Mouse (Mus musculus) ES-E14 (cell line): Measurements from ENCODE around the gene Gm4969. TPM values are rescaled to one million over a fixed set of nuclear protein-coding genes. Genes with fewer than 3 reads are reported as not detected.

Experiments
- DNase-seq: peaks from one replicate; pipeline ENCODE4 v3.0.0-alpha.2; 2013; ENCODE audit warnings: low read depth, low spot score
- H3K27ac ChIP-seq: 2 replicates; pipeline ENCODE4 v1.5.1; 2012; ENCODE audit warnings: low read depth, mild to moderate bottlenecking, low read length, moderate library complexity, mixed read lengths; ENCODE audit not compliant: poor library complexity, insufficient read depth, severe bottlenecking
- H3K36me3 ChIP-seq: 2 replicates; pipeline ENCODE4 v1.6.1; 2012; ENCODE audit warnings: mild to moderate bottlenecking, low read length, moderate library complexity, mixed read lengths; ENCODE audit not compliant: control insufficient read depth, poor library complexity, insufficient read depth, severe bottlenecking
- H3K4me1 ChIP-seq, 2 experiments: fragments of 150-350 bp in 1 of 2; sonication (generic) in 1 of 2; 2 replicates each; pipeline ENCODE4 v1.6.1; 2012; ENCODE audit warnings: low read length in 2 of 2, mild to moderate bottlenecking in 1 of 2, mixed read lengths in 1 of 2; ENCODE audit not compliant: control insufficient read depth in 2 of 2, insufficient read depth in 2 of 2, poor library complexity in 1 of 2
- H3K4me3 ChIP-seq, 2 experiments: fragments of 150-350 bp in 1 of 2; sonication (generic) in 1 of 2; 2 replicates each; pipeline ENCODE4 v1.5.1; 2012; ENCODE audit warnings: low read length in 2 of 2, low read depth in 1 of 2, mild to moderate bottlenecking in 1 of 2, mixed read lengths in 1 of 2; ENCODE audit not compliant: insufficient read depth in 1 of 2, poor library complexity in 1 of 2, severe bottlenecking in 1 of 2
- H3K9ac ChIP-seq: 2 replicates; pipeline ENCODE4 v1.6.1; 2012; ENCODE audit warnings: low read depth, mild to moderate bottlenecking, low read length, mixed read lengths; ENCODE audit not compliant: poor library complexity, insufficient read depth, severe bottlenecking
- H3K9me3 ChIP-seq: fragments of 150-350 bp; sonication (generic); 2 replicates; pipeline ENCODE4 v1.6.1; 2012; ENCODE audit warnings: low read depth, mild to moderate bottlenecking, low read length; ENCODE audit not compliant: control insufficient read depth, insufficient read depth
- CHD2 ChIP-seq: IDR thresholded peaks from 2 replicates; pipeline ENCODE4 v1.6.1; 2014; ENCODE audit warnings: mild to moderate bottlenecking, low read depth, low read length, inconsistent platforms
- HCFC1 ChIP-seq: IDR thresholded peaks from 2 replicates; pipeline ENCODE4 v1.6.1; 2012; ENCODE audit warnings: low read length, inconsistent platforms, borderline replicate concordance; ENCODE audit not compliant: insufficient read depth
- MAFK ChIP-seq: IDR thresholded peaks from 2 replicates; pipeline ENCODE4 v1.6.1; 2014; ENCODE audit warnings: mild to moderate bottlenecking, low read depth, low read length, inconsistent platforms; ENCODE audit not compliant: insufficient read depth
- ZC3H11A ChIP-seq: IDR thresholded peaks from 2 replicates; pipeline ENCODE4 v1.6.1; 2012; ENCODE audit warnings: low read depth, mild to moderate bottlenecking, inconsistent platforms, low read length, borderline replicate concordance
- ZNF384 ChIP-seq: IDR thresholded peaks from 2 replicates; pipeline ENCODE4 v1.6.1; 2012; ENCODE audit warnings: low read depth, low read length, inconsistent platforms
- in situ Hi-C, 2 experiments: fragments of 600-800 bp; cut with MboI; formaldehyde crosslinking; loops; one replicate each; pipeline ENCODE4 v1.15.1; 2025; ENCODE audit warnings: low sequenced_read_pairs in 2 of 2, inconsistent platforms in 1 of 2; ENCODE audit not compliant: unreplicated experiment in 2 of 2
- total RNA-seq: library from RNA; depleted of rRNA; stranded (reverse); fragments of 300-350 nt; gene quantifications from 2 replicates; pipeline ENCODE4 v1.2.3, GENCODE M21; 2012

The Gm4969 gene
- total RNA-seq, 1 experiment = 1.9 TPM

DNA sequence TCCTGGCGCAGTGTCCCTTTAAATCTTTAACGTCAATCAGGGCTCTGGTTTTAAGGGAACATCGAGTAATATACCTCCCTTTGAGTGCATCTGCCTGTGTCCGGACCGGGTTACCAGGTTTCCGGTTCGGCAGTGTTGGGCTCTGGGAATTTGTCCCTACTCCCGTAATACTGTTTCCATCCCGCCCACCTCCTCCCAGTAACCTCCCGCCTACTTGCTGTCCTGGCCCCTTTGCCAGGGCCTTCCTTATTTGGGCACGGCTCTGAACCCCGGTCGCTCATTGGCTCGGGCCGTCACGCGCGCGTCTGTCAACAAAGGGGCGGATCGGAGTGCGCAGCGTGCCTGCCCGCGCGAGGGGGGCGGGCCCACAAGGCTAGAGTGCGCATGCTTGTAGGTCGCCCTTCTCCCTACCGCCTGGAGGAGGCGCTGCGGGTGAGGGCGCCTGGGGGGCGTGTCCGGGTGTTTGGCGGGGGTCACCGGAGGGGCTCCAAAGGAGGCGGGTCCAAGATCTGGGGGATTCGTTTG lies 13.2 kb upstream of the Gm4969 start:
- Histone ChIP-seq H3K4me1 (peaks cover 5 to 10% of the 10 kb centered on the region in 2 experiments; a peak in 1 of 4 replicates), H3K27ac (no peak overlapping the region), H3K36me3 (peaks cover 4% of the 10 kb centered on the region; the same call in 1 of the 2 replicates), H3K4me3 (peak overlapping the region; percentile 35 to 70), H3K9me3 (no peaks in the 10 kb centered on the region), H3K9ac (peak overlapping the region; percentile 48; the same call in 1 of the 2 replicates)
- DNase-seq = peak; percentile 96
- TF ChIP-seq HCFC1 (peak; percentile 73; the same call in 1 of the 2 replicates), ZNF384 (no peak), MAFK (no peak), CHD2 (0 out of 2 replicates have a peak, but pooled peaks have one; percentile 42)
- in situ Hi-C loops = no loop called here

GRCm38 (mm10) chr7:19130657-19131056 lies 12.5 kb upstream of the Gm4969 start:
- Histone ChIP-seq H3K9ac (no peak overlapping the region; the same call in 1 of the 2 replicates), H3K27ac (no peak overlapping the region), H3K9me3 (no peaks in the 10 kb centered on the region), H3K4me1 (peaks cover 5 to 8% of the 10 kb centered on the region in 2 experiments; a peak in 1 of 4 replicates), H3K36me3 (peaks cover 4% of the 10 kb centered on the region; the same call in 1 of the 2 replicates), H3K4me3 (peak overlapping the region in 1 of 2 experiments; percentile 70; a peak in 2 of 4 replicates)
- in situ Hi-C loops = no loop called here
- TF ChIP-seq HCFC1 (no peak), ZC3H11A (no peak), CHD2 (no peak), MAFK (peak; percentile 54; the same call in 1 of the 2 replicates), ZNF384 (no peak)
- DNase-seq = no peak

DNA sequence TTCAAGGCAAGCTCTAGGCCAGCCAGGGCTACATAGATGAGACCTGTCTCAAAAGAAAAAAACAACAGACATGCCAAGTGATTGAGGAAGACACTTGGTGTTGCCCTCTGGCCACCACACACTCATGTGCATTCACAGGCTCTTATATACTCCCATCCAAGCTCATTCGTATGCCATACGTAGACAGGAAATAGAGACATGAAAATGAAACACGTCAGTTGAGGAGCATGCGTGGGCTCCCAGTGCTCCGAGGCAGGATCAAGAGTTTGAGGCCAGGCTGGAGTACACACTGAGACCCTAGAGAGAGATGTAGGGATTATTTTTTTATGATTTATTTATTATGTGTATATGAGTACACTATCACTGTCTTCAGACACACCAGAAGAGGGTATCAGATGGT lies 11.2 kb upstream of the Gm4969 start:
- peaks cover 2% of the 10 kb centered on the region; the same call in 1 of the 2 replicates for H3K36me3 ChIP-seq
- TF ChIP-seq MAFK (no peak), ZNF384 (no peak), HCFC1 (no peak), ZC3H11A (no peak), CHD2 (no peak)
- H3K9me3 ChIP-seq = no peaks in the 10 kb centered on the region
- H3K9ac ChIP-seq = no peak overlapping the region
- H3K4me1 ChIP-seq = 0 out of 4 replicates have a peak, but pooled peaks cover 2 to 5% of the 10 kb centered on the region in 2 experiments
- no peak overlapping the region for H3K4me3 ChIP-seq
- H3K27ac ChIP-seq = no peak overlapping the region
- DNase-seq = no peak
- in situ Hi-C loops = no loop called here

DNA sequence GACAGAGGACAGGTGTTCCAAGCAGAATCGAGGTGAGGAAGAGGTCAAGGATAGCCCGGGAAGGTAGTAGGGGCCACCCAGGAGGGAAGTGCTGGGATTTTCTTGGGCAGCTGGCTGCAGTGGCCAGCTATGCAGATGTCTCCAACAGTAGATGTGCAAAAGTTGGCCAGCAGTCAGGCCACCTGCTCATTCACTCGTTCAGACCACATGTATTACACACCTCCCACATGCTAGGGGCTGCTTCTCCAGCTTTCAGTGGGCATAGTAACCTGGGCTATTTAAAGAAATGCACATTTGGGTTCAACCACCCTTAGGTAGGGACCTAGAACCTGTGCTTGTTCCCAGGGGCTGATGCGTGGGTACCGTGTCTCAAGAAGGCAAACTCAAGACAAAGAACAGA lies 9.6 kb upstream of the Gm4969 start:
- Histone ChIP-seq H3K36me3 (peaks cover 2% of the 10 kb centered on the region; the same call in 1 of the 2 replicates), H3K4me1 (0 out of 4 replicates have a peak, but pooled peaks cover 2 to 5% of the 10 kb centered on the region in 2 experiments), H3K27ac (no peak overlapping the region), H3K9me3 (no peaks in the 10 kb centered on the region), H3K9ac (no peak overlapping the region), H3K4me3 (no peak overlapping the region)
- TF ChIP-seq HCFC1 = no peak
- TF ChIP-seq ZNF384 = no peak
- TF ChIP-seq MAFK = no peak
- TF ChIP-seq CHD2 = no peak
- TF ChIP-seq ZC3H11A = no peak
- no peak for DNase-seq
- in situ Hi-C loops = no loop called here
